Mouse (Mus musculus) B cell, adult 2 months (primary cell): ENCODE data around the gene Prl2a1.
"Not testable (repeated sequence)": the region's sequence is repeated elsewhere in the genome, so short reads cannot be mapped to it uniquely, and the experiment has no call there.

ENCODE experiments used
- DNase-seq, 2 experiments: peaks; one replicate each; pipeline ENCODE4 v3.0.0; 2022

Prl2a1 gene

DNA sequence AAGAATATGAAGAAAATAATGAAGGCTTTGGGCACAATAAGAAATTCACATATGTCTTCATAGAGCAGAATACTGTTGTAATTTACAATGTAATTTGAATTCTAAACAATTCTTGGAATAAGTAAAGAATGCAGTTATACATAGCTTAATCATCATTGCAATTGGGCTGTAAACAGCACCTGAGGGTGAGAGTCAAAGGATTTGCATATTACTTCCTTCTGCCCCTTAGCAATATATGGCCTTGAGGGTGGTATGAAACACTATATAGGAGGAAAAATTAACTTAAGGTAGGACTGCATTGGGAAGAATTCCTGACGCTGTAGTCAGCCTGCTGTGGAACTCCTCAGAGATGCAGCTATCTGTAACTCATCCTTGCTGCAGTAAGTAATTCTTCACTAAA is at the start of gene Prl2a1:
Gene Prl2a1, plus strand, starts transcription at position 301 of the 400 bp plus-strand sequence.
- no peak for DNase-seq

DNA sequence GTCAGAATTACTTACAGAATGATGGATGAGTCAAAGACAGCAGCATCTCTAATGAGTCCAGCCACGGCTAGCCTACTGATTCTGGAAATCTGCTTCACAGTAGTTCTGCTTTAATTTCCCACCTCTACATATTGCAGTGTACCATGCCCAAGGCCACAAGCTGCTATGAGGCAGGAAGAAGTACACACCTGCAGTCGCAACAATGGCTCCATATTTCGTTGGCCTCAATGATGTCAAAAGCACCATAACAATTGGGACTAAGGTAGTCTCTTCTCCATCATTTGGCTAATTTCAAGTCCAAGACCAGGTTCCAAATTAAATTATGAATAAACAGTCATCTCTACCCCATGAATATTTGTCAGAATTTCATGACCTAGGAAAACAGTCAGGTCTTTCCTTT is 20.8 kb upstream of the Prl2a1 start, which contains the start of gene Prl7c1:
Gene Prl7c1, minus strand, starts transcription at position 101 of the 400 bp plus-strand sequence.
- DNase-seq, result not testable (repeated sequence)

DNA sequence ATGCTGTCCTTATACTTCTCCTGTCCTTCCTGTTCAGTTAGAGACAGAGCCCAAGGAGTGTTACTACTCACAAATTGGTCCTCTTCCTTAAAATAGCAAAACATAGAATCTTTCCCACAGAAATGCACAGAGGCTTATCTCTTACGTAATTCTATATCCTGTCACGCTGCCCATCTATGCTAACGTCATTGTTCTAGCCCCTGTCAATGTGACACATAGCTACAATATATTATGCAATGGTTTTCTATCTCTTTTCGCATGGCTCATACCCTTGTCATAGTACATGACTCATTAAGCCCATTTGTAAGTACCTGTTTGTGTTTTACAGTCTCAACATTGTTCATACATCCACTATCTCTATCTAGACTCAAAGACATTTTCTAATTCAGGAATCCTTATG is 2.2 kb upstream of the Prl2a1 start:
- DNase-seq, result no peak

DNA sequence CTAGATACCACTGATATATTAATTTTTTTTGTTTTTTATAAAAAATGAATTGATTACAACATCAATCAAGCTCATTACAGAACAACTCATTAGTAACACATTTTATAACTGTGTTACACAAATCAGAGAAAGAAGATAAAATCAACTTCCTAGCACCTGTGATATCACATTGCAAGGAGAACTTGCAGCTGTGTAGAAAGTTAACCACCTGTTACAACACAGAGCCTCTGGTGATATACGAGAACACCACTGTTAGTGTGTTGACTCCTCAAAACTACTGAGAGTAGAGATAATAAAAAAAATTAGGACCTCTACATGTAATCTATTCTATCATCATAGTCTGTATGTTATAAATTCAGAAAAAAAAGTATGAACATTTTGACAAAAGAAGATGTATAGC is 1.3 kb downstream of the Prl2a1 start:
- DNase-seq, result no peak

DNA sequence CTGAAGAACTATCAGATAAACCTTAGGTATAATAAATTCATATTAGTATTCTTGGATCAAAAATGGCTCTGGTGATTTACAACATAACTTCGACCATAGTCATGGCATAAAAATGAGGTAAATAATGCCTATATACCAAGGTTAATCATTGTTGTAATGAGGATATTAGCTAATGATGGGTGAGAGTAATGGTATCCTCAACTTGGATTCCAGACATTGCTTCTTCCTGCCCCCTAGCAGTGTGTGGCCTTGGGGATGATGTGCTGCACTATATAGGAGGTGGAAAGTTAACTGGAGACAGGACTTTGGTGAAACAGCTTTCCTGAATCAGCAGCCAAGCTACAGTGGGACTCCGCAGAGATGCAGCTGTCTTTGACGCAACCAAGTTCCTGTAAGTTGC is 47.6 kb downstream of the Prl2a1 start, which contains the start of gene Prl2c1:
Gene Prl2c1, plus strand, starts transcription at position 301 of the 400 bp plus-strand sequence.
- DNase-seq, result no peak
